Mouse (Mus musculus) liver, adult 2 months (tissue): Measurements from ENCODE around the gene 1700030K09Rik. TPM values are rescaled to one million over a fixed set of nuclear protein-coding genes. Genes with fewer than 3 reads are reported as not detected.

Experiments used
- DNase-seq: peaks from one replicate; pipeline ENCODE4 v3.0.0-alpha.2; 2011; ENCODE audit warnings: low read depth, low spot score; ENCODE audit errors: extremely low read depth
- H3K27ac ChIP-seq: fragments of 200-500 bp; replicated peaks from 2 replicates; pipeline ENCODE4 v1.5.1; 2012; ENCODE audit warnings: low read depth, mild to moderate bottlenecking, control low read depth, inconsistent platforms, low read length; ENCODE audit not compliant: insufficient read depth
- H3K27me3 ChIP-seq: fragments of 200-500 bp; 2 replicates; pipeline ENCODE4 v1.6.1; 2012; ENCODE audit warnings: mild to moderate bottlenecking, moderate library complexity, low read length, inconsistent platforms; ENCODE audit not compliant: control insufficient read depth, insufficient read depth
- H3K36me3 ChIP-seq: fragments of 200-500 bp; 2 replicates; pipeline ENCODE4 v1.6.1; 2012; ENCODE audit warnings: low read length, inconsistent platforms; ENCODE audit not compliant: control insufficient read depth, insufficient read depth
- H3K4me1 ChIP-seq: fragments of 200-500 bp; 2 replicates; pipeline ENCODE4 v1.6.1; 2011; ENCODE audit warnings: low read length; ENCODE audit not compliant: control insufficient read depth, insufficient read depth
- H3K4me3 ChIP-seq: fragments of 200-500 bp; 2 replicates; pipeline ENCODE4 v1.5.1; 2011; ENCODE audit warnings: low read depth, mild to moderate bottlenecking, control low read depth, low read length, moderate library complexity; ENCODE audit not compliant: insufficient read depth
- H3K79me2 ChIP-seq: fragments of 200-500 bp; 2 replicates; pipeline ENCODE4 v1.6.1; 2012; ENCODE audit warnings: inconsistent platforms, mild to moderate bottlenecking, low read length, moderate library complexity; ENCODE audit not compliant: control insufficient read depth, insufficient read depth
- H3K9ac ChIP-seq: fragments of 200-500 bp; 2 replicates; pipeline ENCODE4 v1.6.1; 2012; ENCODE audit warnings: low read depth, mild to moderate bottlenecking, control low read depth, inconsistent platforms, low read length
- CTCF ChIP-seq: fragments of 200-500 bp; IDR thresholded peaks from 2 replicates; pipeline ENCODE4 v1.5.1; 2011; ENCODE audit warnings: low read depth, low read length, control low read depth
- POLR2A ChIP-seq: fragments of 200-500 bp; IDR thresholded peaks from 2 replicates; pipeline ENCODE4 v1.6.1; 2011; ENCODE audit warnings: low read length, control low read depth; ENCODE audit not compliant: insufficient read depth; ENCODE audit errors: extremely low read depth
- WGBS: fragments of 180-500 bp; shearing (Covaris S2); methylation state at CpG from one replicate; pipeline ENCODE4 v1.1.7; 2018; 5-methylcytosine and 5-hydroxymethylcytosine counted together
- polyA plus RNA-seq: library from polyadenylated mRNA; depleted of rRNA; stranded (reverse); fragments of >200 nt; gene quantifications from 2 replicates; pipeline ENCODE4 v1.2.3, GENCODE M21; 2012
- total RNA-seq: library from RNA; depleted of rRNA; stranded (reverse); fragments of >200 nt; gene quantifications from 2 replicates; pipeline ENCODE4 v1.2.3, GENCODE M21; 2014

1700030K09Rik gene
- total and polyA plus RNA-seq, 2 experiments: 1.8 to 3.6 TPM

DNA sequence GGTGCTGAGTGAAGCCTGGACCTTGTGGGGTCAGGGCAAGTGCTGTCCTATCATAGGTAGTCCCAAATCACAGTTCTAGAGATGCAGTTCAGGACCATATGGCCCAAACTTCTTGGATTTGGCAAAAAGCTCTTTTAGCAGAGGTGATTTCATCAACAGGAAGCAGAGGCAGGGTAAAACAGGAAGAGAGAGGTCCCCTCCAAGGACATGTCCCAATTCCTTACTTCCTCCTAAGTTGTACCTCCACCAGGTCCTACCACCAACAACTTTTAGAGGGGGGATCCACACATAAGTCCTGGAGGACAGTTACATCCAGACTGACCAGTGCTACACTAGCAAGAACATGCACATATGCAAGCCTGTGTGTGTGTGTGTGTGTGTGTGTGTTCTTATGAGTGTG, 43.3 kb downstream of the 1700030K09Rik start:
- Histone ChIP-seq H3K27me3 (no peaks in the 10 kb centered on the region), H3K79me2 (peaks cover 11% of the 10 kb centered on the region; the same call in 1 of the 2 replicates), H3K27ac (no peak overlapping the region), H3K9ac (no peak overlapping the region), H3K4me3 (no peak overlapping the region), H3K36me3 (peaks cover 11% of the 10 kb centered on the region; the same call in 1 of the 2 replicates), H3K4me1 (peaks cover 7% of the 10 kb centered on the region)
- DNase-seq: no peak
- TF ChIP-seq CTCF: no peak
- TF ChIP-seq POLR2A: no peak

DNA sequence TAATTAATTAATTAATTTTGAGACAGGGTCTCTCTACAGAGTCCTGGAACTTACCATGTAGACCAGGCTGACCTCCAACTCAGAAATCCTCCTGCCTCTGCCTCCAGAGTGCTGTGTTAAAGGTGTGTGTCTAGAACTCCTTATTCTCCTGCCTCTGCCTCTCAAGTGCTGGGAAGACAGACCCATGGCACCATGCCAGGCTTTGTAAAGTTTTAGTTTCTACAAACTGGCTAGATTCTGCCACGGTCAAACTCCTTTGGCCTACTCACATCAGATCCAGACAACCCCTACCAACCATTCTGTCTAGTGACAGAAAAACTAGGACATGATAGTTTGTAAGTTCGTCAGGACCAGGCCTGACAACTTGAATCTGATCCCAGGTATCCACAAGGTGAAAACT, 47.3 kb downstream of the 1700030K09Rik start:
- H3K27ac ChIP-seq: no peak overlapping the region
- 0 out of 2 replicates have a peak, but pooled peaks cover 2% of the 10 kb centered on the region for H3K36me3 ChIP-seq
- DNase-seq: no peak
- WGBS: 57% methylated on average over 2 of the region's 2 CpGs
- TF ChIP-seq POLR2A: no peak
- H3K79me2 ChIP-seq: peaks cover 14% of the 10 kb centered on the region; the same call in 1 of the 2 replicates
- H3K4me3 ChIP-seq: no peak overlapping the region
- H3K9ac ChIP-seq: no peak overlapping the region
- peaks cover 27% of the 10 kb centered on the region for H3K4me1 ChIP-seq
- H3K27me3 ChIP-seq: no peaks in the 10 kb centered on the region

DNA sequence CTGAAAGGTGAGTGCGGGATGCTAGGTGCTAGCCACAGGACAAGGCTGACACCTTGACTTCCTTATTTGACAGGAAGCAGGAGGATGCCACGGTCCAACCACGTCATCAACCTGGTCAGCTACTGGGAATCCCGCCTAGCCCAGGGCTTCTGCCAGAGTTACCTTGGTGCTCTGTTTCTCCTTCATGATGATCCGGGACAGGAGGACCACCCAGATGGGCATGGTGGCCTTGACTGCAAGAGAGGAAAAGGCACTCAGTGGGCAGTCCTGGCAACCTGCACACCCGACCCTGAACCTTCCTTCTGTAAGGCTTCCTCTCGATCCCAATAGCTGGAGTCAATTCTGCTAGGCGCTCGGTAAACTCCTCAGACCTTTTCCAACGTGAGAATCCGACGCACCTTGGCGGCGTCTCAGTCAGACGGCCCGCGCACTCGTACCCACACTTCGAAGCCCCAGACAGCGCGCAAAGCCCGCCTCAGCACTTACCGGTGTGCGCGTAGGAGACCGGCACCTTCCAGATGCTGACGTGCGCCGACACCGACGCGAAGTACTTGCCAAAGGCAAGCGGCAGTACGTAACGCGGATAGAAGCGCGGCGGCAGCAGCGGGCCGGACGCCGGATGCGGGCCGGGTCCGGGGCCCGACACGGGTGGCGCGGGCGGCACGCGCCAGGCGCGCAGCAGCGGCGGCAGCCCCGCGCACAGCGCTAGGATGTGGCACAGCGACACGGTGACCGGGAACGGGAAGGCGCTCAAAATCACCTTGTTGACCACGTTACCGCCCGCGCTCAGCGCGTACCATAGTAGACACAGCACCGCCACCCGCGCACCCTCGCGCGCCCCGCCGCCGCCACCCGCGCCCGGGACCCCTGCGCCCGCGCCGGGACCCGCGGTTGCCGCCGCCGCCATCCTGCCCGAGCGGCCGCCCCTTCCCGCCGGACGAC, 48.3 kb downstream of the 1700030K09Rik start, which contains the start of gene Slc35e1:
Gene Slc35e1, minus strand, starts transcription at position 935 of the 942 bp plus-strand sequence.
- peaks cover 31% of the 10 kb centered on the region for H3K4me1 ChIP-seq
- H3K27ac ChIP-seq: peak within 1 kb of the TSS; percentile 87
- H3K9ac ChIP-seq: peak within 1 kb of the TSS; percentile 85
- DNase-seq: peak; percentile 56
- H3K79me2 ChIP-seq: peaks cover 23% of the 10 kb centered on the region
- TF ChIP-seq CTCF (no peak), POLR2A (no peak)
- H3K27me3 ChIP-seq: no peaks in the 10 kb centered on the region
- peak within 1 kb of the TSS; percentile 72 for H3K4me3 ChIP-seq
- H3K36me3 ChIP-seq: 0 out of 2 replicates have a peak, but pooled peaks cover 2% of the 10 kb centered on the region
- under 1% methylated on average over 83 of the region's 98 CpGs for whole genome bisulfite sequencing

DNA sequence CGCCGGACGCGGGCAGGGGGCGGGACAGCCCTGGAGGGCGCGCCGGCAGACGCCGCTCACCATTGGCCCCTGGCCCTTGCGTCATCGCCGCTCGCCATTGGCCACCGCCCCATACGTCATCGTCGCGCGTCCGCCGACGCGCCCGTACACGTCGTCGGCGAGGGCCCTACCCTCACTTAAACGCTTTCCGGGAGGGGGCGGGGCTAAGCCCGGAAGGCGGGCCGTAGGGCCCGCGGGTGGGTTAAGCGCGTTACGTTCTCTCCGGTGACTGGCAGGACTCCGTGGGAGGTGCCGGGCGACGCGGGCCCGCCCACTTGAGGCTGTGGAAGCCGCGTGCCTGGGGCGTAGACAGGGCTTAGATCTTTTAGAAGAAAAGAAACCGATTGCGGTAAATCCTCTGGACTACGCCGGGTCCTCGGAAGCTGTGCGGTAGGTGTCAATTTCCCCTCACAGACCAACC, 49.0 kb downstream of the 1700030K09Rik start:
- H3K9ac ChIP-seq: peak overlapping the region; percentile 76
- H3K4me3 ChIP-seq: peak overlapping the region; percentile 72
- 0 out of 2 replicates have a peak, but pooled peaks cover under 1% of the 10 kb centered on the region for H3K36me3 ChIP-seq
- H3K79me2 ChIP-seq: peaks cover 29% of the 10 kb centered on the region
- peak; percentile 90 for DNase-seq
- H3K27me3 ChIP-seq: no peaks in the 10 kb centered on the region
- TF ChIP-seq CTCF (no peak), POLR2A (0 out of 2 replicates have a peak, but pooled peaks have one; percentile 14)
- H3K27ac ChIP-seq: peak overlapping the region; percentile 87
- WGBS: under 1% methylated on average over 53 of the region's 56 CpGs
- H3K4me1 ChIP-seq: peaks cover 31% of the 10 kb centered on the region

DNA sequence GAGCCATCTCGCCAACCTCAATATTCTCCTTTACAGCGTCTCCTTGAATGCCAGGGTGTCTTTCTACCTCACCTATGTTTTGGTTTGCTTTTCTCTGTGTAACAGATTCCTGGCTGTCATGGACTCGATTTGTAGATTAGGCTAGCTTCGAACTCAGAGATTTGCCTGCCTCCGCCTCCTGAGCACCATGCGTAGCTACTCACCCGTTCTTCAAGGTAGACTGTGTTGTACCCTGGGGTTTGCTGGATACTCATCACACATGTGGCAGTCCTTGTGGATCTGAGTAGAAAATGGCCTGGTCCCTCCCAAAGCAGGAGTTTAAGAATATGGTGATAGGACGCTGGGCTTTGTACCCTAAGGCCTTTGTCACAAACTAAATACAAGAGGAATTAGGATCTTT, 49.7 kb downstream of the 1700030K09Rik start:
- Histone ChIP-seq H3K9ac (peak overlapping the region; percentile 76), H3K36me3 (no peaks in the 10 kb centered on the region), H3K79me2 (peaks cover 33% of the 10 kb centered on the region), H3K4me3 (peak overlapping the region; percentile 58), H3K27me3 (no peaks in the 10 kb centered on the region), H3K27ac (peak overlapping the region; percentile 87), H3K4me1 (peaks cover 31% of the 10 kb centered on the region)
- no peak for DNase-seq
- TF ChIP-seq POLR2A (no peak), CTCF (no peak)
- WGBS: 8% methylated on average over 8 of the region's 8 CpGs
